28 mouse cellular contexts compared by ENCODE assay signal in the genomic region with DNA sequence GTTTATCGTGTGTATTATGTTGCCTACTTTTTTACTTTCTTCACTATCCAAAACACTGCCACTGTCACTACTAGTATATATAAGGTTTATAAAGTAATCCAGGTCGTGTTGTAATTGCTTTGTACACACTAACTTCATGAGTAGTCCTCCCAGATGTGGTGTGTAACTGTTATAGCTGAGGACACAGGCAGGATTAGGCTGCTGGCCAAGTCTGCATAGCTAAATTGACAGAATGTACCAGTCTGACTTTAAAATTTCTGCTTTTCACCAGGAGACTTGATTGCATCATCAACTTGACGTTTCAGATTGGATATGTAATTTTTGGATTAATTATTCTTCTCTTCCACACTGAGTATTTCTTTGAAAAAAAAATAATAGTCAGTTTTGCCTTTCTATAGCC. TPM values are rescaled to one million over a fixed set of nuclear protein-coding genes. Genes with fewer than 3 reads are reported as not detected.
DNase-seq lines count a peak whose midpoint lies in the region; ATAC-seq and TF ChIP-seq lines count a peak whose summit lies in the region.
"Had no signal": no experiment of that assay in that cellular context is flagged by ENCODE, and none has a peak within 500 bp of the region (broad histone marks: within the 10 kb centered on the region; RNA-seq: fewer than 3 reads in every experiment).

No protein-coding gene starts in this region.

- no peaks in the 10 kb centered on the region for H3K9me3 ChIP-seq in lung, embryonic 16.5 days (ENCODE audit: control insufficient read depth, low read length)
- H3K9me3 ChIP-seq in stomach, embryonic 14.5 days (ENCODE audit: control insufficient read depth, low read depth, low read length): no peaks in the 10 kb centered on the region
- H3K9me3 ChIP-seq in stomach, postnatal 0 days (ENCODE audit: control insufficient read depth, low read length): no peaks in the 10 kb centered on the region
- H3K9me3 ChIP-seq: embryonic facial prominence, embryonic 10.5 days; embryonic facial prominence, embryonic 13.5 days; heart, embryonic 15.5 days had no signal

- WGBS in lung, embryonic 16.5 days: 56% methylated on average over 3 of the region's 3 CpGs
- WGBS in stomach, embryonic 14.5 days: 68% methylated on average over 3 of the region's 3 CpGs
- WGBS in stomach, postnatal 0 days: 48% methylated on average over 3 of the region's 3 CpGs

- H3K9ac ChIP-seq in lung, embryonic 16.5 days (ENCODE audit: low read length): no peak overlapping the region
- H3K9ac ChIP-seq in stomach, embryonic 14.5 days (replicated peaks; ENCODE audit: low read depth, low read length): no peak overlapping the region
- no peak overlapping the region for H3K9ac ChIP-seq in stomach, postnatal 0 days (ENCODE audit: low read length)
- H3K9ac ChIP-seq: embryonic facial prominence, embryonic 13.5 days; forebrain, postnatal 0 days; heart, embryonic 12.5 days; heart, embryonic 15.5 days; hindbrain, embryonic 14.5 days had no signal

- H3K27ac ChIP-seq in lung, embryonic 16.5 days (ENCODE audit: low read length): no peak overlapping the region
- no peak overlapping the region for H3K27ac ChIP-seq in stomach, embryonic 14.5 days (ENCODE audit: low read length)
- H3K27ac ChIP-seq in stomach, postnatal 0 days (replicated peaks): no peak overlapping the region
- H3K27ac ChIP-seq: embryonic facial prominence, embryonic 10.5 days; embryonic facial prominence, embryonic 13.5 days; gastrocnemius, adult 2 months; heart, embryonic 15.5 days; hindbrain, embryonic 14.5 days; hindbrain, postnatal 0 days had no signal

- ATAC-seq in lung, embryonic 16.5 days (ENCODE audit: low read depth): peak; percentile 59; the same call in 1 of the 2 replicates
- 0 out of 2 replicates have a peak, but pooled peaks have one; percentile 33 for ATAC-seq in stomach, embryonic 14.5 days (ENCODE audit: insufficient number of reproducible peaks, insufficient read depth, low FRiP score, low read depth)
- ATAC-seq in stomach, postnatal 0 days (ENCODE audit: low FRiP score, low TSS enrichment): no peak
- ATAC-seq in inflammation-experienced regulatory T-cells, adult 6 months: peak; percentile 4
- ATAC-seq: forebrain, embryonic 14.5 days; forebrain, postnatal 0 days; hindbrain, postnatal 0 days had no signal

- no peaks in the 10 kb centered on the region for H3K27me3 ChIP-seq in lung, embryonic 16.5 days (ENCODE audit: control insufficient read depth, insufficient read depth, low read depth, low read length)
- no peaks in the 10 kb centered on the region for H3K27me3 ChIP-seq in stomach, embryonic 14.5 days (ENCODE audit: control insufficient read depth, insufficient read depth, low read length)
- H3K27me3 ChIP-seq in stomach, postnatal 0 days (ENCODE audit: control insufficient read depth, insufficient read depth, low read length): no peaks in the 10 kb centered on the region
- H3K27me3 ChIP-seq: embryonic facial prominence, embryonic 13.5 days; heart, embryonic 12.5 days; heart, embryonic 15.5 days had no signal

- DNase-seq in lung, postnatal 36 days: no peak
- DNase-seq in stomach, postnatal 0 days (ENCODE audit: low spot score): no peak
- peak; percentile 19 for DNase-seq in fat pad, adult 2 months (ENCODE audit: extremely low read depth, low read depth, low spot score)
- no peak for DNase-seq in cerebellum, postnatal 36 days
- no peak for DNase-seq in adrenal gland, adult 2 months
- DNase-seq: adrenal gland, postnatal 14 days; cerebellum, adult 11 months; cerebellum, adult 2 months; cerebellum, adult 9-11 months; cerebellum, postnatal 25 days; embryo, embryonic 11 days; forebrain, postnatal 0 days; gastrocnemius, adult 2 months; gastrocnemius, postnatal 14 days; heart, adult 18-20 months; heart, postnatal 10 days; heart, postnatal 36 days had no signal

- peaks cover 9% of the 10 kb centered on the region for H3K36me3 ChIP-seq in lung, embryonic 16.5 days (ENCODE audit: control insufficient read depth, insufficient read depth, low read length)
- peaks cover 3% of the 10 kb centered on the region; the same call in 1 of the 2 replicates for H3K36me3 ChIP-seq in stomach, embryonic 14.5 days (ENCODE audit: control insufficient read depth, insufficient read depth, low read length)
- H3K36me3 ChIP-seq in stomach, postnatal 0 days (ENCODE audit: control insufficient read depth, insufficient read depth, low read length): no peaks in the 10 kb centered on the region

- no peak for TF ChIP-seq CTCF in stomach, postnatal 0 days (IDR thresholded peaks at IDR 0.05; ENCODE audit: low read depth)

- no peaks in the 10 kb centered on the region for H3K4me1 ChIP-seq in lung, embryonic 16.5 days (replicated peaks; ENCODE audit: control insufficient read depth, insufficient read depth, low read length)
- H3K4me1 ChIP-seq in stomach, embryonic 14.5 days (ENCODE audit: control insufficient read depth, insufficient read depth, low read length): no peaks in the 10 kb centered on the region
- H3K4me1 ChIP-seq in stomach, postnatal 0 days (replicated peaks; ENCODE audit: control insufficient read depth, insufficient read depth): no peaks in the 10 kb centered on the region
- H3K4me1 ChIP-seq: embryonic facial prominence, embryonic 10.5 days; embryonic facial prominence, embryonic 13.5 days; heart, embryonic 12.5 days; heart, embryonic 15.5 days had no signal

- no peak for TF ChIP-seq EP300 in stomach, postnatal 0 days (optimal IDR thresholded peaks at IDR 0.05)

- no peak overlapping the region for H3K4me3 ChIP-seq in lung, embryonic 16.5 days (ENCODE audit: low read length)
- no peak overlapping the region for H3K4me3 ChIP-seq in stomach, embryonic 14.5 days (ENCODE audit: low read depth, low read length)
- H3K4me3 ChIP-seq in stomach, postnatal 0 days (ENCODE audit: low read depth, low read length): no peak overlapping the region
- H3K4me3 ChIP-seq: embryonic facial prominence, embryonic 10.5 days; embryonic facial prominence, embryonic 13.5 days; erythroblast, embryonic 14.5 days; gastrocnemius, adult 2 months; heart, embryonic 12.5 days; heart, embryonic 15.5 days had no signal

- no peak overlapping the region for H3K4me2 ChIP-seq in lung, embryonic 16.5 days (ENCODE audit: low read depth, low read length)
- no peak overlapping the region for H3K4me2 ChIP-seq in stomach, embryonic 14.5 days (replicated peaks; ENCODE audit: low read depth, low read length)
- no peak overlapping the region for H3K4me2 ChIP-seq in stomach, postnatal 0 days (replicated peaks; ENCODE audit: low read depth)
- H3K4me2 ChIP-seq: embryonic facial prominence, embryonic 13.5 days; heart, embryonic 12.5 days; heart, embryonic 15.5 days; hindbrain, embryonic 14.5 days had no signal

RNA-seq across cellular contexts. Expression of a gene that starts 46.2 kb away (rescaled TPM):
- polyA plus RNA-seq in lung, embryonic 16.5 days (2015; fragmentation: Nextera tagmentation; extraction: Ambion mirVana): 20.0 and 21.1 TPM in 2 replicates
- 22.9 and 23.3 TPM in 2 replicates for polyA plus RNA-seq in stomach, embryonic 14.5 days (2014; fragmentation: Nextera tagmentation; extraction: Ambion mirVana)
- 7.6 and 9.2 TPM in 2 replicates for polyA plus RNA-seq in stomach, postnatal 0 days (2015; fragmentation: Nextera tagmentation; extraction: Ambion mirVana)
- polyA plus RNA-seq in inflammation-experienced regulatory T-cells, adult 6 months (2017; shearing (Covaris generic)): 10 to 100 TPM; 62.5 to 86.2 (median 76.9) TPM
- 10 to 100 TPM; 20.9 to 21.4 TPM for total RNA-seq in adrenal gland, adult 2 months (2021)
- 1.9 and 2.6 TPM in 2 replicates for polyA plus RNA-seq in adrenal gland, adult 2 months (2012; rRNA removed)

RNA-seq across cellular contexts. Expression of a gene that starts 51.3 kb away (rescaled TPM):
- polyA plus RNA-seq in lung, embryonic 16.5 days (2015; fragmentation: Nextera tagmentation; extraction: Ambion mirVana): 336 and 351 TPM in 2 replicates
- 68.4 and 71.0 TPM in 2 replicates for polyA plus RNA-seq in stomach, embryonic 14.5 days (2014; fragmentation: Nextera tagmentation; extraction: Ambion mirVana)
- polyA plus RNA-seq in stomach, postnatal 0 days (2015; fragmentation: Nextera tagmentation; extraction: Ambion mirVana): 28.5 and 28.9 TPM in 2 replicates
- polyA plus RNA-seq in inflammation-experienced regulatory T-cells, adult 6 months (2017; shearing (Covaris generic)): 100 to 1,000 TPM in 2 of 3 experiments, 10 to 100 TPM in 1; 92.6 to 129 (median 107) TPM
- total RNA-seq in adrenal gland, adult 2 months (2021): 100 to 1,000 TPM in 1 of 2 experiments, 10 to 100 TPM in 1; 93.1 to 152 TPM
- 29.2 and 30.3 TPM in 2 replicates for polyA plus RNA-seq in adrenal gland, adult 2 months (2012; rRNA removed)
